Mouse (Mus musculus): ENCODE measurements around the gene Gja5. TPM values are rescaled to one million over a fixed set of nuclear protein-coding genes. Genes with fewer than 3 reads are reported as not detected.

Gene Gja5
- total RNA-seq (2023): not detected in 4 replicates

DNA sequence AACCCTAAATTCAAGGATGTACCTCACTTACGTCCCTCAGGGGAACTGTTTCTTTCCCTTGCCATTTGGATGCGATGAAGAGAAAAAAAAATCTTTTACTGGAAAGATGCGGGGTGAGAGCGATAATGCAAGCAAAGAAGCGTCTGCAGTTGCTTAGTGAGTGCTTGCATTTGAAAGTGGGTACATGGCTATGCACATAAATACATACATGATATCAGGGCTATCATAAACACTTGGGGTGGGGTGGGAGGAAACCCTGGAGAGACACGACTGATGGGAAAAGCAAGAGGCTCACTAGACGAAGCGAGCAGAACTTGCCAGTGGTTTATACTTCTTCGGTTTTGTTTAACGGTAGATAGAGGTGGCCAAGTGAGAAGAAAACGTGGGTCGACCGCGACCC lies at the start of gene Gja5:
Gene Gja5, plus strand, starts transcription at position 301 of the 400 bp plus-strand sequence.

DNA sequence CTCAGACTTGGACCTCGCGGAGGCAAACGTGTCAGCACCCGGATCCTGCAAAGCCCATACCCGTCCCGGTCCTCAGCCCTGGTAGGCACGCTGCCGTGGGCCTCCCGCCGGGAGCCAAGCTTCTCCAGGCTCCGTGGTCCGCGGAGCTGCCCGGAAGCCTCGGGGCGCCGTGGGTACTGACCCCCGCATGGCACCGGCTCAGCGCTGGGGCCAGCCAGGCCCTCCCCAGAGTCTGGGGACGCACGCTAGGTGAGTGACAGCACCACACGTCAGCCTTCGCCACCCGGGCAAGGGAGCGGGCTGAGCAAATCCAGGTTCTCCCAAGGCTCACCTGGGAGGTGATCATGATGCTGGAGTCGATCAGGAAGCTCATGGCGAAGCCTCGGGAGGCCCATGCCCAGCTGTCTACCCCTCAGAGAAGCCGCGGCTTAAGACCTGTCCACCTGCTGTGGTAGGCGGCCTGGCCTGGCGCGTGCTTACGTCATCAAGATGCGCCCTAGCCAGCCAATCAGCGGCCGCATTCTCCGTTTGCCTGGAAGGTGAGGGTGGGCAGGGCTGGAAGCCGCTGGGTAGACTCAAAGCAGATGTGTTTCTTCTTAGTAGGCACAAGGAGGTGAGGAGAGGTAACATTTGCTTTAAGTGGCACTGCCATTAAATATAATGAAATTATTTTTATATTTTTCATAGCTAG lies 503 bp downstream of the Gja5 start, which contains the start of gene Gpr89:
Gene Gpr89, minus strand, starts transcription at position 496 of the 691 bp plus-strand sequence.

DNA sequence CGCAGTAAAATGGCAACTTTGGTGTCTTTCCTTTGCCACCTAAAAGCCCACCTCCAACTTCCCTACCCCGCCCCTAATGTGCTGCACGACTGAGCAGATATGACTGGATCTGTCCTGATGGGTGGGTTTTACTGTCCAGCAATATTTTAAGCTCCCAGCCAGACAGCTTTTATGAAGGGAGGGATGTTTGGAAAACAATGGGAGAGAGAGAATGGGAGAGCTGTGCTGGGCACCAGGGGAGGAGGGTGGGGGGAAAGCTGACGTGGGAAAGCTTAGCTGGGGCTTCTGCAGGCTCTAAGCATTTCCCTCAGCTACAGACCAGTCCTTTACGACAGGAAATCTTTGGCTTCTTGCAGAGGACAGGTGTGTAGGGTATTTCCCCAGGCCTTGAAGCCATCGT lies 21.4 kb downstream of the Gja5 start, which contains the start of gene Gja8:
Gene Gja8, minus strand, starts transcription at position 101 of the 400 bp plus-strand sequence.

Other genes with a start within 250 kb of the Gja5 start
- gene Ankrd35, start 234.6 kb upstream of the Gja5 start, total RNA-seq (2023): 0.91 TPM in 1 of 4 replicates, not detected in the others
- 36.6 to 48.0 TPM (median 39.6 TPM) in 4 replicates for gene Pias3, start 208.3 kb upstream of the Gja5 start, total RNA-seq (2023)
- gene Nudt17, start 196.1 kb upstream of the Gja5 start, total RNA-seq (2023): 0.46 to 0.54 TPM (median 0.53 TPM) in 3 of 4 replicates, not detected in the other
- 47.6 to 55.2 TPM (median 53.7 TPM) in 4 replicates for gene Polr3c, start 177.1 kb upstream of the Gja5 start, total RNA-seq (2023)
- gene Rnf115, start 177.0 kb upstream of the Gja5 start, total RNA-seq (2023): 49.3 to 55.1 TPM (median 52.3 TPM) in 4 replicates
- 0.23 TPM in 1 of 4 replicates, not detected in the others for gene Pdzk1, start 75.4 kb upstream of the Gja5 start, total RNA-seq (2023)
- 0.85 to 2.0 TPM (median 0.95 TPM) in 4 replicates for gene Cd160, start 75.3 kb upstream of the Gja5 start, total RNA-seq (2023)
- 14.5 to 18.9 TPM (median 17.4 TPM) in 4 replicates for gene Gpr89, start 653 bp downstream of the Gja5 start, total RNA-seq (2023)
- gene Gja8, start 21.3 kb downstream of the Gja5 start, total RNA-seq (2023): not detected in 4 replicates